Mouse (Mus musculus) spleen, postnatal 10 days (tissue): ENCODE measurements at regions not wholly inside any gene's neighbourhood (a gene's known extent, or its start where the extent isn't known, plus 50 kb on each side); places are given as distances from the start of the nearest gene placed in this dataset.
"Not testable (repeated sequence)": the region's sequence is repeated elsewhere in the genome, so short reads cannot be mapped to it uniquely, and the experiment has no call there.

Experiments
- DNase-seq, 2 experiments: peaks; one replicate each; pipeline ENCODE4 v3.0.0; 2021 to 2022; ENCODE audit warnings: low spot score in 2 of 2

DNA sequence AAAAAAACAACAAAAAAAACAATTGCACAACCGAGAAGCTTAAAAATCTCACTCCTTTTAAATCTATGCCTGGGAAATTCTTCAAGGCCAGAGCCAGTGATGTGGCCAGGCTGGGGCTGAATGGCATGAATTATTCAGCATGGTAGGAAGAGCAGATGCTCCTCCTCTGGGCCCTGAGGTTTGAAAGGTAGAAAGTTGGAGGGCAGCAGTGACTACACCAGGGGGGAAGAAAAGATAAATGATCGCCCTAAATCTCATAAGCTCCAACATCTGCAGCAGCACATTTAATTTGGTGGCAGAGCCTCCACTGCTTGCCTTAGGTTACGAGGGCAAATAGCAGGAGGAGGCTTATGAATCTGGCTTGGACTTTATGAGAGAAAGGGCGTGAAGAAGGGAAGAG, 455.1 kb downstream of the Cbln4 start:
- no peak for DNase-seq

GRCm38 (mm10) chr2:171587635-171588034, 455.6 kb downstream of the Cbln4 start:
- DNase-seq = no peak

DNA sequence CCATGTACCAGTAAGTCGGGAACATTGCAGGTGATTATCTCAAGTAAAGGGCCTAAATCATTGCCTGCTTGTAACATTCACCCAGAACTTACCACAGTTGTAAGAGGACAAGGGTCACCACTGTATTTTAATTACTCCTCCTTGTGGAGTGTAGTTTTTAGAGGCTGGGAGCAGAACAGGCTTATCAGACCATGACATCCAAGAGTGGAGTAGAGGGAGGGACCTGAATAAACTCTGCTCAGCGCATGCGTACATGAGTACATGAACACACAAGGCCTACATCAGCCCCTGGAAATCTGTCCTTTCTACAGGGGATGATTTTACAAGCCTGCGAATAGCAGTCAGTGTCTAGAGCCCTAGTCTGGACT, 456.4 kb downstream of the Cbln4 start:
- no peak for DNase-seq

DNA sequence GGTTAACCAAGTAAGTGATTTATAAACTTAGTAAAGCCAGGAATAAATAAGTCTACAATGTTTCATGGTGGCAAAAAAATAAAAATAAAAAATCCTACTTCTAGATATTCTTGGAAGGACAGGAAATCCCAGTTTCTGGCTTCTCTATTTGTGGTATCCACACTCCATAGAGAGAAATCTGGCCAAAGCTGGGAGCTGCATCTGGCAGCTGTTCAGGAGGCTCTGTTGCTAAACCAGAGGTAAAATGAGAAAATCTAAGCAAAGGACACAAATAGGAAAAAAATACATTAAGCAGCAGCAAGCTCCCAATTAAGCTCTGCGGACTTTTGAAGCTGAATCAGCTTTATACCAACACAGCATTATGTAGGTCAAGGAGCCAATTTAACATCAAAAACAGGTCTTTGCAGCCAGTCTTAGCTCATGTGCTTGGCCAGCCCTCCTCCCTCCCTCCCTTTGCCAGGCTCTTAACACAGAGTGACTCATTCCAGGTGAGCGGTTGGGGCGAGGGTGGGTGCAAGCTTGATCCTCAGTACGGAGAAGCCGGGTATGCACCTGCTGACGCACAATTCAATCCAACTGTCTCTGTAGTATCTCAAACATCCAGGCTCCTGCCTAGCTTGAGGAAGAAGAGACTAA, 456.9 kb downstream of the Cbln4 start:
- no peak for DNase-seq

DNA sequence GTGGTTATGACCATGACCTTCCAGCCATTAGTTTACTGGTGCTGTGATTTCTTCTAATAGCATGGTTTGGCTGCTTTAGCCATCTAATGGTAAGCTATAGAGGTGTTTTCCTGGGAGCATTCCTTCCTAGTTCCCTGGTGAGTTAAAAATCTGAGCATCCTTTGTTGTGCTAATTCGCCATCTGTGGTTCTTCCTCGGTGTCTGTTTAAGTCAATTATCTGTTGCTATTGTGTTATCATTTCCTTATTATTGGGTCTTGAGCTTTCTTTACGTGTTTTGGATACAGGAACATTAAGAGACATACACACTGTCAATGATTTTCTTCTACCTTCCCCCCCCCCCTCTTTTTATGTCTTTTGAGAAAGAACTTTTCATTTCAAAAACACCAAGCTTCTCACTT, 468.9 kb downstream of the Cbln4 start:
- DNase-seq = no peak

DNA sequence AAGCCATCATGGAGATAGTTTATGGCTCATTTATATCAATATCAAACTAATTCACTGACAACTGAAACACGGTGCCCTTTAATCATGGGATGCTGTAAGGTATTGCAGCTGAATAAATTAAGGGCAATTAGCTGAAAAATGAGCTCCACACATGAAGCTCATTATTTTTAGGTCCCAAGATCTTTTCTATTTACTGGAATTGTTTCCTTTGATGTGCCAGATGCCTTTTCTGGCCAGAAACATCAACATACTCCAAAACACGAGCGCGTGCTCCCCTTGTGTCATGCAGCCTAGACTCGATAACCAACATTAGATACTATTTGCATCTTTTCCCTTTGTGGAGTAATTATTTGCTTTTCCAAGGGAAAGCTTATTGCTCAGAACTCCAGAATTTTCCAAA, 480.6 kb downstream of the Cbln4 start:
- DNase-seq = no peak

DNA sequence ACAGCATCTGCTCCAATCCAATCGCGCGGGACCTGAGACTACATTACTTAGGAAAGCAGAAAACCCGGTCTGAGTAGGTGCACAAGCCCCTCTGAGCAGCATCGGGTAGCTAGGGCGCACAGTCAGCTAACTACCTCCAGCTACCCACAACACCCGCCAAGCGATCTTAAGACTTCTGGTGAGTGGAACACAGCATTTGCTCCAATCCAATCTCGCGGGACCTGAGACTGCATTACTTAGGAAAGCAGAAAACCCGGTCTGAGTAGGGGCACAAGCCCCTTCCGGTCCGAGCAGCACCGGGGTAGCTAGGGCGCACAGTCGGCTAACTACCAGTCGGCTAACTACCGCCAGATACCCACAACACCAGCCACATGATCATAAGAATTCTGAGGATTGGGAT, 500.5 kb downstream of the Cbln4 start:
- DNase-seq = not testable (repeated sequence)

DNA sequence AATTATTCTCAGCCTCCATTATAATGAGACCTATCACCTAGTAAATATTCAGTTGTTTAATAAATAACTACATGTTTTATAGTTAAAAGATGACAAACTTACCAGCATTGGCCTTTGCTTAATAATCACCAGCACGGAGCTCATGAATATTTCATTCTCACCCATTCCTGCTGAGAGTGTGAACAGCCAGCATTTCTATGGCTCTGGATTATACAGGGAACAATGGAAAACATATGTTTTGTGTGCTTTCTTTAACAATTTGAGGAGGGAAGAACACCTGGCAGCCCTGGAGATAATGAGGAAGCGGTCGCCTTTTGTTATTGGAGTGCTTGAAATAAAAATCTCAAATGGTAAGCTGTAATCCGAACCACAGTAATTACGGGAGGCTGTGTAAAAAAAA, 528.4 kb downstream of the Cbln4 start:
- no peak for DNase-seq

DNA sequence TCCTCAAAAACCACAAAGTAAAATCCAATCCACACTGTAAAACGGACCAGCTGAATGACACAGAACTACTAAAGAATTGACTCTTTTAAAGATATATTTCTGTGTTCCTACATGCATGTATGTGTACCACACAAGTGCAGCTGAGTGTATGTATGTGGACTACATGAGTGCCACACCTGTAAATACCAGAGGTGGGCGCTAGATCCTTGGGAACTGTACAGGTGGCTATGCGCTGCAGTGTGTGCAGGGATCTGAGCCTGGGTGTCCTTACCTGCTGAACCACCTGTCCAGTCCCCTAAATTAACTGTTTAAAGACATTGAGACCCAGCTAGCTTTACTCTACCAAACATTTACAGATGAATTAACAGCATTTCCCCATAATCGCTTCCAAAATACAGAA, 546.6 kb downstream of the Cbln4 start:
- DNase-seq = no peak

GRCm38 (mm10) chr2:171493741-171494140, 549.5 kb downstream of the Cbln4 start:
- peak in 1 of 2 experiments; percentile 22 for DNase-seq

- DNase-seq = no peak
Measured at GRCm38 (mm10) chr2:171487284-171487683, 556.0 kb downstream of the Cbln4 start.

DNA sequence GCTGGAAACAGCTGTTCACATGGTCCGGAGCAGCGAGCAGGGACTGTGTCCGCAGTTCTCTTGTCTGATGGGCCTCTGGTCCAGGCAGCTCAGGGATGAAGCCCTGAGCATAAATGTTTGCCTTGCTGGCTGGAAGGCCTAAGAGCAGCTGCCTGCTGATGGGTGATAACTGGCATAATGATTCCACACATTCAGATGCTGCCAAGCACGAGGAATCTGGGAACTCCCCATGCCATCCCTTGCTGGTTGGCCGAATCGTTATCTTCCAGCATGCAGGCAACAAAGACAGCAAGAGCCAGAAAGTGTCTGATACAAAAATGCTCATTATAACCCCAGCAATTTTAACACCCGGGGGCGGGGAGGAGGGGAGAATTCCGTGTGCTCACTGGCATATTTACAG, 590.0 kb downstream of the Cbln4 start:
- DNase-seq = no peak

DNA sequence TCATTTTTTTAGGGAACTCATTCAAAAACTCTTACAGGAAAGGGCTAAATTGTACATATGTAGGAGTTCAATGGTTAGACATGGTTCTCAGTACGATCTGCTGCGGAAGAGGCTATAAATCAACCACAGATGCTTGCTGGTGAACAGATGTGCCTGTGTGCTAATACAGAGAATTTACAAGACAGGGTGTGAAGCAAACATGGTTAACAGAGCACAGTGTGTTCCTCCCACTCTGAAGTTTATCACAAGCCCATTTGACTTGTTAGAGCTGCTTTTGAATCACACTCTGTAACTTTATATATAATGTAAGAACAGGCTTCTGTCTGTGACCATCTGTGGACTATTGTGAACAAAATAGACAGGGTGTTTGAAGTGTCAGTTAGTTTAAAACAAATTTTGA, 637.2 kb downstream of the Cbln4 start:
- DNase-seq = no peak

GRCm38 (mm10) chr2:171388936-171389335, 654.3 kb downstream of the Cbln4 start:
- DNase-seq = no peak

GRCm38 (mm10) chr2:171373457-171373856, 641.9 kb downstream of the Dok5 start:
- DNase-seq = no peak

GRCm38 (mm10) chr2:171373016-171373415, 641.4 kb downstream of the Dok5 start:
- DNase-seq = no peak

DNA sequence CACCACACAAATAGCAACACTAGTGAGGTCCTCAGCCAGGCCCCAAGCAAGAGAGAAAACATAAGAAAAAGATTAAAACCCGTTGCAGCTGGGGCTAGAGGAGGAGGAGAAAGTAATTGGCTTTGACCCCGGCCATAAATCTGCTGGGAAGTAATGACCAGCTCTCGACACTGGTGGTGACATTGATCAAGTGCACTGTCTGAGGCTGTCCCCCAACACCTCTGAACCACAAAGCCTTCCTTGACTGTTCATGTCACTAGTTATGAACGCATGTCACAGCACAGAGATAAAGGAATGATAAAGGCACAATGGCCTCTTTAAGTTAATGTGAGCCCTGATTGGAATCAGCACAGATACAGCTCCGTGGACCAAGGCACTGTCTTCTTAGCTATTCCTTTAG, 640.1 kb downstream of the Dok5 start:
- no peak for DNase-seq

DNA sequence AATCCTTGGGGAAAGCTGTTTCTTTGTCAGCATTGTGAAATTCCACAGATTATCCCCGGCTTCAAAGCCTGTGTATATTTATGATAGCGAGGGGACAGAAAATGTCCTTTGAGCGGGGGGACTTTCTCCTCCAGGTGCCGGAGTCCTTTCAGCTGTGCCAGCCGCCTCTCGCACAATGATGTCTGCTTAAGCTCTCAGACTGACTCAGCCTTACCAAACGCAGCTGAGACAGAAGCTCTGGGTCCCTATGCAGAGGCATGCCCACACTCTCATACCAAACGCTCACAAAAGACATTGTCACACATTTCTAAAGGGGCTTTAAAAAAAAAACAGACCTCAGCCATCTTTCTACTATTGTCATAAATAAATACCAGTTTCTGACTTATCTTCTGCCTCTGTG, 633.9 kb downstream of the Dok5 start:
- no peak for DNase-seq

DNA sequence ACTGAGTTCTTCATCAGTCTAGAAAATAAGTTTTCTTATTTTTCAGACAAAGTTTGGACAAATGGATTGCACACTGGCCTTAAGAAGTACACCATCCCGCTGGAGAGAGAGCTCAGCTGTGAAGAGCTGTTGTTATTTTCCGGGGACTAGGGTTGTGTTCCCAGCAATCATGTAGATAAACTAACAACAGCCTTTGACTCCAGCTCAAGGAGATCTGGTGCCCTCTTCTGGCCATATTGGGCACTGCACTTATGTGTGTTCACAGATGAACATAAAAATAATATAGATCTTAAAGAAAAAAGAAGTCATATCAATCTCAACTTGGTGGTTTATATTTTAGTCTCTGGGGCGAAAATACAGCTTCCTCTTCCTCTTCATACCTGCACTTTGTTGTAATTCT, 633.0 kb downstream of the Dok5 start:
- DNase-seq = no peak

DNA sequence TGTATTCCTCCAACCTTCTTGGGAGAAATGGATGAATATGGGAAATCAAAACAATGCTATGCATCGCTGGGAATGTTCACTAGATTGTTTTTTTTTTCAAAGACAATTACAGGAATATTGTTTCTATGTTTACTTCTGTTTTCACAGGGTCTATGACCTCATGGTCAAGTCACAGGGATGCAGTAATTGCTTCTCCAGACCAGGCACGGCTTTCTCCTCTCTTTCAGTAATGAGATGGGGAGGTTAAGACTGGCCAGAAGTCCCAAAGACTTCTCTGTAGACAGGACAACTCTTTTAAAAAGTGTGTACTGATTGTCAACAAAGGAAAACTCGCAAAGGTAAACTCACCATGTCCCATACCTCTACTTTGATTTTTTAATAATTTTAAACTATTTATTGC, 631.8 kb downstream of the Dok5 start:
- no peak for DNase-seq

DNA sequence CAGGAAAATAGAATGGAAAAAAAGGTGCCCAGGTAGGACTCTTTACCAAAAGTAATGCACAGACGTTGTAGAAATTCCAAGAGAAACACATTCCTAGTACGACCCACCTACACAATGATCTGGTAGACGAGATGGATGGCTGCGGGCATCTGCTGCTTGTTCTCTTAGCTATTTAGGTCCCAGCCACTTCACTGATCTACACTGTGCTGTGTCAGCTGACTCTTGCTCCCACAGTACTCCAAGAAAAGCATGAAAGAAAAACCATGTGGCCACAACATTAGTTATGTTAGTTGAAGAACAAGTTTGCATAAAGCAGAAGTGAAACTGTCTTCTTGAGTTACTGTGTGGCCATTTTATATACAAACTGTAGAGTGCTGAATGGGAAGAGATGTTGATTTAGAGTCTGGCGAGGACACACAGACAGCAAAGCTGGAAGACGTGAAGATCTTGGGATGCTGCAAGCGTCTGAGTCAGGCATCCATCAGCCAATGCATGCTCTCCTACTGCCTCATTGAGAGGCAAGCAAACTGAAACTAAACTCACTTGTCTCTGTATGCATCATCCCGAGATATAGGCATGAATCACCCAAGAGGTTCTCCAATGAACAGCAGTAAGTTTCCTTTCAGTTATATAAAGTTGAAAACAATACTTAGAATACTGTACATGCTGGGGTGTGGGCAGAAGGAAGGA, 626.6 kb downstream of the Dok5 start:
- no peak for DNase-seq

DNA sequence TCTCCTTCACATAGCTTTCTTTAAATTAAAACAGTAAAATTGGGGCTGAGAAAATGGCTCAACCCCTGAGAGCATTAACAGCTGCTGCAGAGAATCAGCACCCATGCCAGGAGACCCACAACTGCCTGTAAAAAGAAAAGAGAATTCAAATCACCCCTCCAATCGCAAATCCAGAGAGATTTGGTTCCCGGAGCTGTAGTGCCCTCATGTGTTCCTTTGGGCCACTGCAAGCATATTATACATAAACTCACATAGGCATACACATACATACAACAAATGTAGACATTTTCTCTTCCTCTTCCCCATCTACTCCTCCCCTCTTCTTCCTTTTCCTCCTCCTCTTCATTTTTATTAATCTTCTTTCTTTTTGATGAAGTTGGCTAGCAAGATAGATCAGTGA, 616.5 kb downstream of the Dok5 start:
- DNase-seq = no peak

DNA sequence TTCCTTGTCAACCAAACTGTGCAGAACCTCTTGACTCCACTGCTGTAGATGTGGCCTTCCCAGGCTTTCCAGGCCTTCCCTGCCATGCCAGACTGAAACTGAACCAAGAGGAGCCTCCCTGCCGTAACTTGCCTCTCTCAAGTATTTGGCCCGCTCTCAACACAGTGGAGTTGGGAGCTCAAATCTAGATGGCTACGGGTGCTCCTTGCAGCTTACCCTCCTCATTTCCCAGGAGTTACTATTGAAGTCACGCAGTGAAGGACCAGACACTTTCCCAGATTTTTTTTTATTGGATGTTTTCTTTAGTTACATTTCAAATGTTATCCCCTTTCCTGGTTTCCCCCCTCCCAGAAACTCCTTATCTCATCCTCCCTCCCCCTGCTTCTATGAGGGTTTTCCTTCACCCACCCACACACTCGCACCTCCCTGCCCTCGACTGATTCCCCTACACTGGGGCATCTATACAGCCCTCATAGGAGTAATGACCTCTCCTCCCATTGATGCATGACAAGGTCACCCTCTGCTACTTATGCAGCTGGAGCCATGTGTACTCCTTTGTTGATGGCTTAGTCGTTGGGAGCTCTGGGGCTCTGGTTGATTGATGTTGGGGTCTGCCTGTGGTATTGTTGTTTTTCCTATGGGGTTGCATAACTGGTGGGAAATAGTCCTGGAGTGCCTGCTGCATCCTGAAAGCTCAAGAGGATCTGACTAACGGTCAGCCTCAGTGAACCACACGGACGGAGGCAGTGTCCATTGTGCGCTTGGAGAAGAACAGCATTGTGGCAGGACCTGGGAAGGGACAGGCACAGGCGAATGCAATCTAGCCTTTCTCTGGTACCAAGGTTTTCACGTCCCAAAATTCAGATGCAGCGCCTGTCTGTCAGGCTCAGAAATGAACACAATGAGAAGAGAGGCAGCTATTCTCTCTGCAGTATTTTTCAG, 602.5 kb downstream of the Dok5 start:
- no peak for DNase-seq
